Mouse (Mus musculus) layer of hippocampus, adult 2 months (tissue): ENCODE data around the gene Zc3h6. TPM values are rescaled to one million over a fixed set of nuclear protein-coding genes. Genes with fewer than 3 reads are reported as not detected.

ENCODE experiments used
- DNase-seq, 2 experiments: peaks; one replicate each; pipeline ENCODE4 v3.0.0; 2022; ENCODE audit warnings: low spot score in 2 of 2
- H3K27ac ChIP-seq: fragments of 200-600 bp; 2 replicates; pipeline ENCODE4 v1.8.1; 2022
- H3K4me3 ChIP-seq: fragments of 200-600 bp; 2 replicates; pipeline ENCODE4 v1.8.1; 2022; ENCODE audit warnings: mild to moderate bottlenecking
- CTCF ChIP-seq: fragments of 200-600 bp; conservative IDR thresholded peaks from 2 replicates; pipeline ENCODE4 v1.8.1; 2022; ENCODE audit warnings: antibody characterized with exemption, mild to moderate bottlenecking, moderate library complexity
- microRNA-seq, 2 experiments: library from miRNA; unstranded; fragments of <30 nt; microRNA quantifications; one replicate each; pipeline ENCODE4 v1.2.0; 2021
- total RNA-seq, 2 experiments: library from RNA; stranded (reverse); gene quantifications; 2 replicates each; pipeline ENCODE4 v1.2.3; 2021

The Zc3h6 gene
- total RNA-seq, 2 experiments from 2014 or later = 18.3 to 20.5 TPM

DNA sequence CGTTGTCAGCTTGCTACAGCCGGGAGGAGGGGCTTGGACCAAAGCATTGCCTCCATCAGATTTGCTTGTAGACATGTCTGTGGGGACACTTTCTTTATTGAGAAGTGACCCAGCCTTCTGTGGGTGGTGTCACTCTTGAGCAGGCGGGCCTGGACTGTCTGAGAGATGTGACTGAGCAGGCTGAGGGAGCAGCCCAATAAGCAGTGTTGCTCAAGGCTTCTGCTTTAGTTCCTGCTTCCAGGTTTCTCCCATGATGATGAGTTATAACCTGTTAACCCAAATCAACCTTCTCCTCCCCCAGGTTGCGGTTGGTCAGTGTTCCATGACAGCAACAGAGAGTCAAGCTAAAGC, 79.6 kb downstream of the Zc3h6 start:
- Histone ChIP-seq H3K4me3 (no peak overlapping the region), H3K27ac (no peak overlapping the region)
- no peak for DNase-seq
- no peak for TF ChIP-seq CTCF

DNA sequence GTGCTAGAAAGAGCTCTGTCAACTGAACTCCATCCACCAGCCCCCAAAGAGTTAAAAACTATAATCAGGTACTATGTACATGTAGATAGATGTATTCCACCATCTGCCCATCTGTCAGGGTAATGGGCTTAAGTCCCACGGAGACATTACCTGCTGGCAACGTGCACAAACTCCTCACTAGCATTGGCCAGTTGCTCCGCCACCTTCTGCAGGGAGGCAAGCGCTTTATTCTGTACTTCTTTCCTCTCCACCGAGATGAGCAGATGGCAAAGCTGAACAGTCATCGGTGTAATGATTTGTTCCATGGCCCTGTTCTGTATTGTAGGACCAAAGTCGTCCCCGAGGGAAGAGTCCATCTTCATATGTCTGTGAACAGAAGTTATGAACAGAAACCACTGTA, 80.6 kb downstream of the Zc3h6 start, which contains the start of gene Vinac1:
Gene Vinac1 (minus strand): TSS at position 362 of the 400 bp plus-strand sequence.
- no peak for DNase-seq
- Histone ChIP-seq H3K27ac (no peak within 1 kb of the TSS), H3K4me3 (no peak within 1 kb of the TSS)
- TF ChIP-seq CTCF = no peak

DNA sequence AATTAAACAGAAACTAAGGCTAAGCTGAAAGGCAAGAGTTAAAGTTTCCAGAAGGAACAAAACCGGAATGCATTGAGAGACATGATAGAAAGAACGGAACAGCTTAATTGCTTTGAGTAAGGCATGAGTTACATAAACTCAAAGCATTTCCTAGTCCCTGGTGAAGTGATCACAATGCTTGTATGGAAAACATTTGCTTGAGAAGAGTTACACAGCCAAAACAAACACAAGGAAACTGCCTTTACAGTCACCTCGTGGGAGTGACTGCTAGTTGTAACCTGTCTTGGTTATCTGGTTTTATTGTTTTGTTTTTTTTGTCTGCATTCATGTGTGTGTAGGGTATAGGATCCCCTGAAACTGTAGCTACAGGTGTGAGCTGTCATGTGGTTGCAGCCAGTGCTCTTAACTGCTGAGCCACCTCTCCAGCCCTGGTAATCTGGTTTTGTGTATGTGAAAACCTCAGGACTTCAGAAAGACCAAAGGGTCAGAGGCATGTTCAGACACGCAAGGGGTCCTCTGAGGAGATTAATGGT, 85.3 kb downstream of the Zc3h6 start:
- no peak for DNase-seq
- TF ChIP-seq CTCF = no peak
- Histone ChIP-seq H3K27ac (no peak overlapping the region), H3K4me3 (no peak overlapping the region)

DNA sequence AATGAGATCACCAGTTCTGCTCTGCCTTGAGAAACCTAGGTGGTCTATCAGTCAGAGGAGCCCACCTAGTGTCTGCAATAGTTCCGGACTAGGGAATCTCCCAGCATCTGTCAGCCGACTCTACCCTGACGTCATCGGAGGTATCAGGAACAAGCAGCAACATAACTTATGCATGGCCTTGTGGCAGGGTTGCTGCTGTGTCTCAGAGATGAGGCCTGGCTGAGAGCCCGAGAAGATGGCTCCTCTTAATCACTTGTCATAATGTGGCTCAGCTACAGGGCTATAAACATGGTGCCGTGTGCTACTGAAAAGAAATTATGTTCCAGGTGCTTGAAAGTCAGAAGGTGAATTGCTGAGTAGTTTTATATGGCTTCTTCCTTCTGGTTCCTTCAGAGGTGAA, 88.5 kb downstream of the Zc3h6 start:
- H3K27ac ChIP-seq = no peak overlapping the region
- no peak for TF ChIP-seq CTCF
- no peak for DNase-seq
- H3K4me3 ChIP-seq = no peak overlapping the region

DNA sequence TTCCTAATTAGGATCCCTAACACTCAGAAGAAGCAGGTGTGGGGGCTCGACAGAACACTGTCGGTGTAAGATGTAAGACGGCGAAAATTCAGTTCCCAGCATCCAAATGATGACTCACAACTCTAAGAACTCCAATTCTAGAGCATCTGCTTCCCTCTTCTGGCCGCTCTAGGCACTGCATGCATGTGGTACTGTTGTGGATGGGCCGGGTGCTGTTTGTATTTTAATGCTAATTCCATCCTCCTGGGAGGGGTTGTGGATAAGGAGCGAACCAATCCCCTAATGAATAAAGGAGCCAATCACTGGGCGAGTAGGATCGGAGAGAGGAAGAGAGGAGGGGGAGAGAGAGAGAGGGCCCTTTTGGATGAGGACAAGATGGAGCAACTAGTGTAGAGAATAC, 89.4 kb downstream of the Zc3h6 start:
- no peak overlapping the region for H3K4me3 ChIP-seq
- TF ChIP-seq CTCF = peak; percentile 71
- DNase-seq = no peak
- no peak overlapping the region for H3K27ac ChIP-seq

DNA sequence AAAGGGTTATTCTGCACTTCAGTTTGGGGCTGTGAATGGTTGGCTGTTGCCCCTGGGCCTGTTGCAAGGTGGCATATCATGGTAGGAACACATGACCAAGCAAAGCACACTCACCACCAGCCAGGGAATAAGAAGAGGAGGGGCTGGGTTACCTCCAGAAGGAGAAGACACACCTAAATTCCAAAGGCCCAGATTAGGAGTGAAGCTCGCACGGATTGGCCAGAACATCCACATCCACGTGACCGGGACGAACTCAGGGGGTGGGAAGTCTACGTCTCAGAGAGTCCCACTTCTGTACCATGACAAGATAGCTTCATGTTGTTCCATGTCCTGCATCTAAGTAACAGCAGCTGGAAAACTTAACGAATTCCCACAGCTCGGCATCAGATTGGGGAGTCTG, 90.1 kb downstream of the Zc3h6 start:
- no peak overlapping the region for H3K4me3 ChIP-seq
- DNase-seq = no peak
- TF ChIP-seq CTCF = no peak

DNA sequence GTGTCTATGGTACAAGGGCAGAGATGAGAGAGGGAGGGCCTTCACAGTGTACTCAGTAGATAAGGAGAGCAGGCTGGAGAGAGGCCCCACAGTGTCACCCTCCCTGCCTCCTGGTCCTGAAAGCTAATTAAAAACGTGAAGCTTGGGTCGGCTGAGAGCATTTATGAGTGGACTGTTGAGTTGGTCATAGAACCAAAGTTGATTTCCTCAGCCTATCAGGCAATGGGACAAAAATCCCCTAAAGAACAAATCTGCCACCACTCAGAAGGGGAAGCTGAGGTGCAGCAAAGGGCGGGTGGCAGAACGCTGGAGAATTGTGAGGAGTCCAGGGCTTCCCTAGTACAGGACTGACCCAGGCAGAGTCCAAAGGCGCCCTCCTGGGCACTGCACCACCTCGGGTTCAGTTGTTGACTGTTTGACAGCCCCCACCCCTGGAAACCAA, 90.7 kb downstream of the Zc3h6 start:
- DNase-seq = no peak
- H3K4me3 ChIP-seq = no peak overlapping the region
- no peak for TF ChIP-seq CTCF
- H3K27ac ChIP-seq = no peak overlapping the region

More for the DNA sequence above, 90.1 kb downstream of the Zc3h6 start:
- no peak overlapping the region for H3K27ac ChIP-seq

DNA sequence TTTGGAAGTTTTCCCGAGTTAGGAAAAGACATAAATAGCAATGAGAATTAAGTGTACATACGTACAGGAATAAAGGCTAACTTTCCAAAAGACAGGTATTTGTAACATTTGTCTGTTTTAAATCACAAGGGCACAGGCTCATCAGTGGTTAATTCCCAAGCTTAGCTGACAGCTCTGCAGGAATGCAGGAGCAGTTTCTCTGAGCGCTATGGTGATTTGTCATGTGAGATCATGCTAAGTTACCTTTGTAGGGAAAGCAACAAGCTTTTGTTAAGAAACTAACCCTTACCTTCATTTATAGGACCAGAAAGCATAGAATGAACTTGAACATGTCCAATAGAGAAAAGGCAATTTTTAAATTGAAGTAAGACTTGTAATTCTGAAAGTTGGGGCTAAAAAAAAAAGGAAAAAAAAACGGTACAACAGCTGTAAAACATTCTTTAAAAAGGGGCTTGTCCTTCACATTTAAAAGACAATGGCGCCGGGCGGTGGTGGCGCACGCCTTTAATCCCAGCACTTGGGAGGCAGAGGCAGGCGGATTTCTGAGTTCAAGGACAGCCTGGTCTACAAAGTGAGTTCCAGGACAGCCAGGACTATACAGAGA, 94.4 kb downstream of the Zc3h6 start:
- no peak overlapping the region for H3K27ac ChIP-seq
- no peak for TF ChIP-seq CTCF
- H3K4me3 ChIP-seq = no peak overlapping the region
- DNase-seq = no peak

DNA sequence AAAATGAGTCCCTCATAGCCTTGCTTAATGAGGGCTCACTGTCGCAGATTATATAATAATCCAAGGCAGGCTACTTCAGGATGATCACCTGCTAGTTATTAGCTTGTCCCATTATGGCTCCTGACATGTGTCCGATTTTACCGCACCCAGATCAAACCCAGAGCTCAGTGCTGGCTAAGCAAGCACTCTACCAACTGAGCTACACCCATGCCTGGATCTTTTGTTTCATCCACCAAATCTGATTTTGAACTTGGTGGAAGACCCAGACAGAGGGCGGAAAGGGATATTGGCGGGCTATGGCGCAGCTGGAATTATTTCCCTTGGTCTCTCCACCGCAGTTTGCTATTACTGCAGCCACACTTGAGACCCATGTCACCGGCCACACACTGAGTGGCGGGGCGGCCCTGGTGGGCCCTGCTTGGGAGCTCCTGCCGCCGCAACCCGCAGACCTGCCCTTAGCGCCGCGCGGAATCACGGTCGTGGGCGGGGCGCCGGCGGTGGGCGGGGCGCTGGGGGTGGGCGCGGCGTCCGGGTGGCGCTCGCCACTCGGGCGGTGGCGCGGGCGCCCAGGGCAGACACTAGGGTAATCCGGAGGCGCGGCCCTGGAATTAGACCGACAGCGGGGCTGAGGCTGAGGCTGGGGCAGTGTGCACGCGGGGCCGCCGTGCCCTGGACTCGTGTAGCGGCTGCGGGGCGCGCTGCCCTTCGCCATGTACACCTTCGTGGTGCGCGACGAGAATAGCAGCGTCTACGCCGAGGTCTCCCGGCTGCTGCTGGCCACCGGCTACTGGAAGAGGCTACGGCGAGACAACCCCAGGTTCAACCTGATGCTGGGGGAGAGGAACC, 98.5 kb downstream of the Zc3h6 start, which contains the start of gene Ttl:
Gene Ttl (plus strand): TSS at position 506 of the 846 bp plus-strand sequence.
- TF ChIP-seq CTCF = no peak
- H3K4me3 ChIP-seq = peak within 1 kb of the TSS; percentile 98
- peak; percentile 42 to 70 for DNase-seq
- H3K27ac ChIP-seq = peak within 1 kb of the TSS; percentile 86

DNA sequence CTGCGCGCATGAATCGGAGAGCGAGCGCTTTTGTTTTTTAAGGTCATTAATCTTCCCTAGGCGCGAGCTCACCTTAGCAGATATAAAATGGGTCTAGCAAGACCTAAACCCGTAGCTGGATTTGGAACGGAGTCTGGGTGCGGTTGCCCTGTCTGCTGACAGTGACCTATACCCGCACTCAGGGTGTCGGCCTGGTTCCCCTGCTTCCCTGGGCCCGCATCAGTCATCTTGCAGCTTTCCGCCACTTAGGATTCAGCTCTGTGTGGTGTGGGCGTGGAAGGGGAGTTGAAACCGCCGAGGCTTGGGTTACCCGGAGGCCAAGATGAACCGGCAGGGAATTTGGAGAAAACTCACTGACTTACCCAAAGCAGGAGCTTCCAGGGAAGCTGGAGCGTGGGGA, 99.1 kb downstream of the Zc3h6 start:
- H3K27ac ChIP-seq = peak overlapping the region; percentile 86
- peak in 1 of 2 experiments; percentile 37 for DNase-seq
- H3K4me3 ChIP-seq = peak overlapping the region; percentile 98
- no peak for TF ChIP-seq CTCF

Small RNA genes within 50 kb of the gene (microRNA-seq; reads per million reads assigned to microRNA genes)
- 0 reads per million in 2 experiments for gene Gm22859

Other genes starting within 250 kb of the Zc3h6 start
- 10 to 100 TPM; 34.7 to 36.3 TPM for gene Tmem87b, start 149.3 kb upstream of the Zc3h6 start, total RNA-seq
- 1 to 10 TPM in 1 of 2 experiments, under 1 TPM in 1; 0.61 to 1.0 TPM for gene Fbln7, start 104.4 kb upstream of the Zc3h6 start, total RNA-seq
- gene Zc3h8, start 23.3 kb upstream of the Zc3h6 start, total RNA-seq = 1 to 10 TPM; 4.7 to 5.4 TPM
- 1 to 10 TPM; 4.8 to 5.4 TPM for gene Gm10762, start 323 bp downstream of the Zc3h6 start, total RNA-seq
- under 1 TPM; 0.08 to 0.10 TPM for gene Vinac1, start 80.8 kb downstream of the Zc3h6 start, total RNA-seq
- gene Ttl, start 98.5 kb downstream of the Zc3h6 start, total RNA-seq = 10 to 100 TPM; 33.2 to 33.5 TPM
- 10 to 100 TPM; 16.2 to 17.2 TPM for gene Polr1b, start 133.6 kb downstream of the Zc3h6 start, total RNA-seq
- 10 to 100 TPM; 12.1 to 14.1 TPM for gene Chchd5, start 162.3 kb downstream of the Zc3h6 start, total RNA-seq
- gene Slc20a1, start 231.4 kb downstream of the Zc3h6 start, total RNA-seq = 100 to 1,000 TPM; 110 to 124 TPM